Mouse (Mus musculus): ENCODE data around the gene Rsg1.

Rsg1 gene

GRCm38 (mm10) chr4:141213342-141213741 is 414 bp upstream of the Rsg1 start:
- no peak for DNase-seq

GRCm38 (mm10) chr4:141214337-141214851 is 638 bp downstream of the Rsg1 start:
- peak; percentile 44 for DNase-seq

DNA sequence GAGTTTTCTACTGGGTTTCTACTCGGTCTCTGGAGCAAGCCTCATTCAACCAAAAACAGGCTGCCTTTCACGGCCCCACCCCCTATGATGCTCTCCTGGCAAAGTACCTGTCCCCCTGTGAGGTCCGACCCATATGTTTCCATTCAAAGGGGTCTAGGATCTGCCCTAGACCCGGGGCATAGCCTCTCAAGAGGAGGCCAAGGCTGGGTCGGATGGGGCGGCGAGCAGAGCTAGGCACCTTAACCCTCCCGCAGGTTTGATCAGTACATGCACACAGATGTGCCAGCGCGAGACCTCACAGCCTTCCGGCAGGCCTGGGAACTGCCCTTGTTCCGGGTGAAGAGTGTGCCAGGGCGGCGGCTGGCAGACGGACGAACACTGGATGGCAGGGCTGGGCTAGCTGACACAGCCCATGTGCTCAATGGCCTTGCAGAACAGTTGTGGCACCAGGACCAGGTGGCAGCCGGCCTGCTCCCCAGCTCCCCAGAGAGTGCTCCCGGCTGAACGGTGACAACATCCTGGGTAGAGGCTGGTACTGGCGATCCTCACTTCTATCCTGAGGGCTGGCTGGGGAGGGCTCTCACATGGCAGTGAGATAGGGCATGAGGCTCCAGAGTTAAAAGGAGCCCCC is 5.9 kb downstream of the Rsg1 start:
- DNase-seq: no peak

DNA sequence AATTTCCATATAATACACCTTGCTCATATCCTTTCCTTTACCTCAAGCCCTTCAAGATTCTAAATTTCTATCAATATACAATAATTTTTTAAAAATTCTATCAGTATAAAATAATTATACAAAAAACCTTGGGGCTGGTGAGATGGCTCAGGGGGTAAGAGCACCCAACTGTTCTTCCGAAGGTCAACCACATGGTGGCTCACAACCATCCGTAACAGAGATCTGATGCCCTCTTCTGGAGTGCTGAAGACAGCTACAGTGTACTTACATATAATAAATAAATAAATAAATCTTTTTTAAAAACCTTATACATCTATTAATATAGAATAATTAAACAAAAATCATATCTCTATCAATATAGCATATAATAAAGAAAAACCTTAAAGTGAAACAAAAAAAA is 8.1 kb downstream of the Rsg1 start:
- DNase-seq: no peak

- DNase-seq: no peak
These were observed 9.0 kb downstream of the Rsg1 start for GRCm38 (mm10) chr4:141222752-141223151.

DNA sequence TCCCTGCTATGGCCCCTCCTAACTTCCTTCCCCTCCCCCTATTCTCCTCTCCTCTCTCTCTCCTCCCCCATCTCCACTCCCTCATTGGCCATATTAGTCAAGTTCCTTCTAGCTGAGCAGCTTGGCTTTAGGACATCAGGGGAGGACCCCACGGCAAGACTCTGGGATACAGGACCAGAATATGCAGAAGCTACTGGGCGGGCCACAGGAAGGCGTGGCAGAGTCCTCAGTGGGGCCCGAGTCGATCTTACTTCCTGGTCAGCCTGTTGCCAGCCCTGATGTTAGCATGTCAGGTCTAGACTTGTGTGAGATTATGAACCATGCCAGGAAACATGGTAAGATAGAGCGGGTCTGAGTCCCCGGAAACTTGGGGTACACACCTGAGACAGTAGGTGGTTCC is 14.9 kb downstream of the Rsg1 start:
- DNase-seq: no peak

- no peak for DNase-seq
These were observed 19.4 kb downstream of the Rsg1 start for GRCm38 (mm10) chr4:141233196-141233595.

DNA sequence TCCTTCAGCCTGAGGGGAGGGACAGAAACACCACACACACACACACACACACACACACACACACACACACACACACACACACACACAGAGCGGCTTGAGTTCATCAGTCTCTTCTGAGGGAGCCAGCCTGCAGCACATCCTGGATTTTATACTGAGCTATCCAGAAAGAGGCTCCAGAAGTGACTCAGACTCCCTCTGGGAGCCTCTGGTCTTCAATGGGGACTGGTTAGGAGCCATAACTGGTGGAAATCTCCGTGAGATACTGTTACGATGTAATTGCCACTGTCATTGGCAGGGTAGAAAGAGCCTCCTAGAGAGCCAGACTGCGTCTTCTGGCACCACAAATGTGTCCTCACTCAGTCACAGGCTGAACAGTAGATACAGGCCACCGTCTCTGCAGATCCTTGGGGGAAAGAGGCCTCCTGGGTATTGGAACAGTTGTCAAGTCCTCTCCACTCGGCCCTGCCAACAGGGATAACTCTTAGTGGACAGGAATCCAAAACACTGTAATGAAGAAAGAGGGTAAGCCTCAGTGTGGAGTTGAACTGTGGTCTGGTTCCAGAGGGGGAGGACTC is 21.9 kb downstream of the Rsg1 start:
- no peak for DNase-seq

GRCm38 (mm10) chr4:141236856-141237255 is 23.1 kb downstream of the Rsg1 start:
- no peak for DNase-seq

- no peak for DNase-seq
These were observed 25.0 kb downstream of the Rsg1 start for GRCm38 (mm10) chr4:141238492-141239387.

GRCm38 (mm10) chr4:141239388-141240125 is 25.8 kb downstream of the Rsg1 start, which contains the start of gene Arhgef19:
Gene Arhgef19 (plus strand): TSS chr4:141239499.
- DNase-seq: peak; percentile 39

DNA sequence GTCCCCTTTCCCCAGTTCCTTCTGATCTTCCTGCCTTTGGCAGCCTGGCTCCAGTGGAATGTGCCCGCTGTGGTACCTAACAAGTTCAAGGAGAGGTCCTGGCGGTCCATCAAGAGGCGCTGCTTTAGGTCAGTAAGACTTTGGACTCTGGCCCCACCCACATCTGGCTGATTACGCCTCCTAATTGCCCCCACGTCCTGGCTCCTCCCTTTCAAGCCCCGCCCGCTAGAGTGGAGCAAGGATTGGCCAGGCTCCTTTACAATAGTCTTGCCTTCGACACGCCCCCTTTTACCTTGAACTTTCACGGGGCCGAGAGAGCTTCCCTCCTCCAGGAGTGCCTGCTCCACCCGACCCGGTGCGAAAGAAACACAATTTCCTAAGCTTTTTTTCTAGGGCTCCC is 26.9 kb downstream of the Rsg1 start:
- DNase-seq: no peak

DNA sequence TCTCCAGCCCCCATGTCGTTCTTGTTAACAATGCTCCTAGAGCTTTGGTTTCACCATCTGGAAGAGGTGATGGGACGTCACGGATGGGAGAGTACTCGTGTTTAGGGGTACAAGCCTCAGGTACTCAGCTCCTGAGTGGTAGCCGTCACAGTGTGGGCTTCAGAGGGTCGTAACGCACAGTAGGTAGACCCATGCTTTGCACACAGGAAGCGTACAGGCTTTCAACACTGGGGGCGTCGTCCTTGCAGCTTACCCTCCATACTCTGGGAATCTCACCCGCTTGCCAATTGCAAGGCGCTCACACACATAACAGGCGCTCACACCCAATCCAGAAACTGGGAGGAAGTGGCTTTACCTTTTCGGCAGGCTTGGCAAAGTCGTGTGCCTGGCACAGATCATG is 28.1 kb downstream of the Rsg1 start:
- no peak for DNase-seq

GRCm38 (mm10) chr4:141242651-141243241 is 29.0 kb downstream of the Rsg1 start:
- no peak for DNase-seq

GRCm38 (mm10) chr4:141243636-141244035 is 29.9 kb downstream of the Rsg1 start:
- no peak for DNase-seq

DNA sequence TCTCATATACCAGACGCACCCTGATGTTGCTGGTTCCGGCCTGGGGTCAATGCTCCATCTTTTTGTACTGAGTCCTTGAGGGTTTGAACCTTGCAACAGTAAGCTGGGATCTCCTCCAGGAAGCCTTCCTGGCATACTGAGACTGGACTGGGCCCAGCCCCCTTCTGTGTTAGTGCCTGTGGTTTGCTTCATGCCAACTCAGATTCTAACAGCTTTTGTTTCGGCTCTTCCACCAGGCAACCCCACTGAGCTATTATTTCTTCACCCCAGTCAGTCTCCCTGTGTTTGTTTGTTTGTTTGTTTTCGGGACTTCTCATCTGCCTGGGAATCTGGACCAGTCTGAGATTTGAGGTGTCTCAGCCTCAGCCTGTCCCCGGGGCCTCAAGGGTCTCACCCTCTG is 30.6 kb downstream of the Rsg1 start:
- no peak for DNase-seq

- DNase-seq: peak; percentile 51
These were observed 31.2 kb downstream of the Rsg1 start for GRCm38 (mm10) chr4:141244931-141245425.

DNA sequence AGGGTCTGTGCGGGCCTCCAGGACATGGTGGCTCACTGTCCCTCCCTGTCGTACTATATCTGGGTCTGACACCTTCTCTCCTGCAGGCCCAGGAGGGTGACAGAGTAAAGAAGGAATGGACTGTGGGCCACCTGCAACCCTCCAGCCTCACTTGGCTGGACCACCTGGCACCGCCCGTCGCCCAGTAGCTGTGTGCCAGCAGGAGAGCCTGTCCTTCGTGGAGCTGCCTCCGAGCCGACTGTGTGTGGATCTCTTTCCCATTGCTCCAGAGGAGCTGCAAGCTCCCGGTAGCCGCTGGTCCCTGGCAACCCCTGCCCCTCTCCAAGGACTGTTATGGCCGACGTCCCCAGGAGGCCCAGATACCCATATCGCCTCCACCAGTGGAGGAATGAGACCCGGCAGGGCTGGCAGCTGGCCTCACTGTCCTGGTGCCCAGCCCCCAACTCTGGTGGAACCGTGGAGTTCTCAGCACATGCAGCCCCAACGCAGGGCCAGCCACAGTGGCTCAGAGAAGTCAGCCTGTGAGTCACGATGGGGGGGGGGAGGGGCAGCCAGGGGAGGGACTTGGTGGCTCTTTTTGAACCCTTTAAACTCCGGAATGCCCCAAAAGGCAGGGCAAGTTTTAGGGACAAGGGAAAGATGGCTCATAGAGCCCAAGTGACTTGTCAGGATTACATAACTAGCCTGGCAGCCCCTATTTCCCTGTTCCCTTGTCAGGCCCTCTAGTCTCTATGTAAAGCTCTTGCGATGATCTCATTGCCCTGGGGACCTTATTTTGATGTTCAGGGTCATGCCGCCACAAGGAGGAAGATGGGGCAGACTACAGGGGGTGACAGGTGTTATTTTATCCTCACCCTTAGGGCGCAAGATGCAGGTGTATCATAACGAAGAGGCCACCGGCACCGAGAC is 32.6 kb downstream of the Rsg1 start:
- no peak for DNase-seq

DNA sequence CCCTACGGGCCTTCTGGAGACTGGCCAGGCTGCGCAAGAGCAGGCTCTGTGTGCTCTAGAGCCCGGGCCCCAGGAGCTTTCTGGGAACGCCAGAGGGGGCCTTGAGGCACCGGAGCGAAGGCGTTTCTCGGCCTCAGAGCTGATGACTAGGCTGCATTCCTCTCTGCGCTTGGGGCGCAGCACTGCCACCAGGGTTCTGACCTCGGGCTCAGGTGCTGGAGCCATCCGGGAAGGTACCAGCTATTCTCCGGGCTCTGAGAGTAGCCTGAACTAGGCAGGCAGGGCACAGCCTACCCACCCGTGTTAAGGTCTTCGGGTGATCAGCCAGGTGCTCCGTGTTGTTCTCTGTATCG is 33.2 kb downstream of the Rsg1 start:
- DNase-seq: no peak

DNA sequence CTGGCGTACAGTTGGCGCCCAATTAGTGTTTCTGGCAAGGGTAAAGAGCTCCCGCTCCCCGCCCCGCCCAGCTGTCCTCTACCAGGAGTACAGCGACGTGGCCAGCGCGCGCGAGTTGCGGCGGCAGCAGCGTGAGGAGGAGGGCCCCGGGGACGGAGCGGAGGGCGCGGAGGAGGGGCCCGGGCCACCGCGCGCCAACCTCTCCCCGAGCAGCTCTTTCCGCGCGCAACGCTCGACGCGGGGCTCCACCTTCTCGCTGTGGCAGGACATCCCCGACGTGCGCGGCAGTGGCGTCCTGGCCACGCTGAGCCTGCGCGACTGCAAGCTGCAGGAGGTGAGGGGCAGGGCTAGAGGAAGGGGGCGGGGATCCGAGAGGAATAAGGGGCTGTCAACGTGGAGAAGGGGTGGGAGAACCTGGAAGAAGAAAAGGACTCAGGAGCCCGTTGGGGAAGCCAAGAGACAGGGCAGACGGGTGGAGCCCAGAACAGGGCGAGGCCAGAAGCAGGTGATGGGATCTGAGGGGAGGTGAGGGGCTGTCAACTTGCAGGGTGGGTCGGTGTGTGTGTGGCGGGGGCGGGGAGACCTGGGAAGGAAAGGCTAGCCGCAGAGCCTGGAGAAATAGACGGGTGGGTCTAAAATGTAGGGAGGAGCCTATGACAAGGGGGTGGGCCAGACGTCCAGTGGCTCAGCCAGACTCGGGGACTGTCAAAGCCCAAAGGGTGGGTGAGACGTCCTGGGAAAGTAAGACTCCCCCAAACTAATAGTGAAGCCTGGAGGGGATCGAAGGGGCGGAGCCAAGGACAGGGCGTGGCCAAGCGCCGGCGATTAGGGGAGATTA is 34.2 kb downstream of the Rsg1 start:
- no peak for DNase-seq

- no peak for DNase-seq
These were observed 34.8 kb downstream of the Rsg1 start for GRCm38 (mm10) chr4:141248614-141248978.

All from cerebellum, adult 11-12 months (tissue).